Mouse (Mus musculus) lung, embryonic 14.5 days (tissue): ENCODE results near the gene Smarca2. TPM values are rescaled to one million over a fixed set of nuclear protein-coding genes. Genes with fewer than 3 reads are reported as not detected.

ENCODE experiments used
- ATAC-seq: fragments of 200-750 bp; cut with Nextera tagmentation; 2 replicates; pipeline ENCODE4 v1.8.0; 2017; ENCODE audit warnings: mild to moderate bottlenecking, moderate TSS enrichment, moderate library complexity; ENCODE audit not compliant: insufficient read depth
- DNase-seq: peaks from one replicate; pipeline ENCODE4 v3.0.0-alpha.2; 2015
- H3K27ac ChIP-seq: fragments of 300-500 bp; sonication (generic); 2 replicates; pipeline ENCODE4 v1.5.1; 2014; ENCODE audit warnings: low read depth, mild to moderate bottlenecking, moderate library complexity
- H3K27me3 ChIP-seq: fragments of 300-500 bp; sonication (generic); 2 replicates; pipeline ENCODE4 v1.6.1; 2014; ENCODE audit warnings: low read length, control low read depth; ENCODE audit not compliant: insufficient read depth
- H3K36me3 ChIP-seq: fragments of 300-500 bp; sonication (generic); 2 replicates; pipeline ENCODE4 v1.6.1; 2014; ENCODE audit warnings: control low read depth; ENCODE audit not compliant: insufficient read depth
- H3K4me1 ChIP-seq: fragments of 300-500 bp; sonication (generic); 2 replicates; pipeline ENCODE4 v1.6.1; 2014; ENCODE audit warnings: antibody characterized with exemption, control low read depth; ENCODE audit not compliant: insufficient read depth
- H3K4me2 ChIP-seq: fragments of 300-500 bp; sonication (generic); 2 replicates; pipeline ENCODE4 v1.6.1; 2014; ENCODE audit warnings: mild to moderate bottlenecking
- H3K4me3 ChIP-seq: fragments of 300-500 bp; sonication (generic); 2 replicates; pipeline ENCODE4 v1.5.1; 2014; ENCODE audit warnings: low read depth, low read length
- H3K9ac ChIP-seq: fragments of 300-500 bp; sonication (generic); 2 replicates; pipeline ENCODE4 v1.6.1; 2014
- H3K9me3 ChIP-seq: fragments of 300-500 bp; sonication (generic); 2 replicates; pipeline ENCODE4 v1.6.1; 2016; ENCODE audit warnings: low read depth, low read length, control low read depth
- CTCF ChIP-seq: IDR thresholded peaks from 2 replicates; pipeline ENCODE4 v1.5.1; 2016; ENCODE audit warnings: antibody characterized with exemption, low read depth
- WGBS: fragments of 180-500 bp; shearing (Covaris S2); extraction: QIAGEN DNeasy Blood & Tissue Kit; methylation state at CpG from one replicate; pipeline ENCODE4 v1.1.7; 2014; 5-methylcytosine and 5-hydroxymethylcytosine counted together
- polyA plus RNA-seq: library from polyadenylated mRNA; unstranded; fragments of >200 nt; fragmentation: Nextera tagmentation; extraction: Ambion mirVana; gene quantifications from 2 replicates; pipeline ENCODE4 v1.2.1, GENCODE M21; 2014

Smarca2 gene
- polyA plus RNA-seq, 1 experiment from 2014 or later = 45.6 TPM

GRCm38 (mm10) chr19:26716217-26716616, 111.4 kb downstream of the Smarca2 start:
- DNase-seq (peak; percentile 57), ATAC-seq (peak; percentile 61; the same call in 1 of the 2 replicates)
- Histone ChIP-seq H3K4me2 (no peak overlapping the region), H3K9ac (no peak overlapping the region), H3K27ac (no peak overlapping the region; the same call in 1 of the 2 replicates), H3K4me1 (no peaks in the 10 kb centered on the region), H3K4me3 (no peak overlapping the region), H3K36me3 (peaks cover 11% of the 10 kb centered on the region; the same call in 1 of the 2 replicates), H3K9me3 (no peaks in the 10 kb centered on the region), H3K27me3 (no peaks in the 10 kb centered on the region)
- TF ChIP-seq CTCF = no peak
- 57% methylated on average over 9 of the region's 9 CpGs for WGBS

GRCm38 (mm10) chr19:26718221-26718620, 113.4 kb downstream of the Smarca2 start:
- DNase-seq = peak; percentile 89
- Histone ChIP-seq H3K9ac (no peak overlapping the region), H3K27me3 (no peaks in the 10 kb centered on the region)

GRCm38 (mm10) chr19:26719161-26719560, 114.3 kb downstream of the Smarca2 start:
- Histone ChIP-seq H3K27me3 (no peaks in the 10 kb centered on the region), H3K4me1 (no peaks in the 10 kb centered on the region), H3K9ac (no peak overlapping the region), H3K9me3 (no peaks in the 10 kb centered on the region), H3K36me3 (peaks cover 15% of the 10 kb centered on the region; the same call in 1 of the 2 replicates), H3K4me3 (no peak overlapping the region), H3K27ac (no peak overlapping the region), H3K4me2 (no peak overlapping the region)
- 88% methylated on average over 7 of the region's 7 CpGs for WGBS
- ATAC-seq (no peak), DNase-seq (no peak)
- TF ChIP-seq CTCF = no peak

More at GRCm38 (mm10) chr19:26718221-26718620, 113.4 kb downstream of the Smarca2 start:
- Histone ChIP-seq H3K4me3 (no peak overlapping the region), H3K36me3 (peaks cover 11% of the 10 kb centered on the region; the same call in 1 of the 2 replicates), H3K27ac (no peak overlapping the region; the same call in 1 of the 2 replicates), H3K4me1 (no peaks in the 10 kb centered on the region), H3K9me3 (no peaks in the 10 kb centered on the region), H3K4me2 (no peak overlapping the region)
- WGBS = 15% methylated on average over 6 of the region's 6 CpGs
- no peak for ATAC-seq
- TF ChIP-seq CTCF = peak; percentile 67

- Histone ChIP-seq H3K36me3 (peaks cover 11% of the 10 kb centered on the region; the same call in 1 of the 2 replicates), H3K27ac (no peak overlapping the region), H3K4me1 (no peaks in the 10 kb centered on the region), H3K27me3 (no peaks in the 10 kb centered on the region), H3K9me3 (no peaks in the 10 kb centered on the region), H3K9ac (no peak overlapping the region), H3K4me3 (no peak overlapping the region), H3K4me2 (no peak overlapping the region)
- DNase-seq (no peak), ATAC-seq (no peak)
- WGBS = 86% methylated on average over 6 of the region's 6 CpGs
- no peak for TF ChIP-seq CTCF
Measured at GRCm38 (mm10) chr19:26721741-26722140, 116.9 kb downstream of the Smarca2 start.

- no peak for DNase-seq
- Histone ChIP-seq H3K27me3 (no peaks in the 10 kb centered on the region), H3K36me3 (peaks cover 11% of the 10 kb centered on the region; the same call in 1 of the 2 replicates), H3K4me1 (no peaks in the 10 kb centered on the region), H3K27ac (no peak overlapping the region), H3K9me3 (no peaks in the 10 kb centered on the region), H3K9ac (no peak overlapping the region), H3K4me2 (no peak overlapping the region), H3K4me3 (no peak overlapping the region)
- ATAC-seq = no peak
- no peak for TF ChIP-seq CTCF
- WGBS = 77% methylated on average over 11 of the region's 11 CpGs
Measured at GRCm38 (mm10) chr19:26723899-26724298, 119.0 kb downstream of the Smarca2 start.

- no peak for TF ChIP-seq CTCF
- Histone ChIP-seq H3K36me3 (peaks cover 9% of the 10 kb centered on the region; the same call in 1 of the 2 replicates), H3K4me1 (no peaks in the 10 kb centered on the region), H3K27me3 (no peaks in the 10 kb centered on the region), H3K27ac (no peak overlapping the region), H3K9ac (no peak overlapping the region), H3K4me3 (no peak overlapping the region), H3K4me2 (no peak overlapping the region), H3K9me3 (no peaks in the 10 kb centered on the region)
- no peak for DNase-seq
- WGBS = 91% methylated on average over 3 of the region's 3 CpGs
- no peak for ATAC-seq
Measured at GRCm38 (mm10) chr19:26724626-26725025, 119.8 kb downstream of the Smarca2 start.

GRCm38 (mm10) chr19:26727796-26728195, 122.9 kb downstream of the Smarca2 start:
- H3K9ac ChIP-seq = no peak overlapping the region
- TF ChIP-seq CTCF = no peak
- H3K27ac ChIP-seq = no peak overlapping the region
- 0 out of 2 replicates have a peak, but pooled peaks cover 4% of the 10 kb centered on the region for H3K36me3 ChIP-seq
- no peak overlapping the region for H3K4me2 ChIP-seq
- H3K9me3 ChIP-seq = no peaks in the 10 kb centered on the region
- H3K4me3 ChIP-seq = no peak overlapping the region
- DNase-seq (peak; percentile 77), ATAC-seq (peak; percentile 72)
- H3K27me3 ChIP-seq = no peaks in the 10 kb centered on the region
- WGBS = 36% methylated on average over 9 of the region's 9 CpGs
- H3K4me1 ChIP-seq = no peaks in the 10 kb centered on the region
